Mouse (Mus musculus): ENCODE measurements at regions not wholly inside any gene's neighbourhood (a gene's known extent, or its start where the extent isn't known, plus 50 kb on each side); places are given as distances from the start of the nearest gene placed in this dataset.
A peak's percentile ranks its signal among the peaks of the same experiment; 100 is the strongest.

DNA sequence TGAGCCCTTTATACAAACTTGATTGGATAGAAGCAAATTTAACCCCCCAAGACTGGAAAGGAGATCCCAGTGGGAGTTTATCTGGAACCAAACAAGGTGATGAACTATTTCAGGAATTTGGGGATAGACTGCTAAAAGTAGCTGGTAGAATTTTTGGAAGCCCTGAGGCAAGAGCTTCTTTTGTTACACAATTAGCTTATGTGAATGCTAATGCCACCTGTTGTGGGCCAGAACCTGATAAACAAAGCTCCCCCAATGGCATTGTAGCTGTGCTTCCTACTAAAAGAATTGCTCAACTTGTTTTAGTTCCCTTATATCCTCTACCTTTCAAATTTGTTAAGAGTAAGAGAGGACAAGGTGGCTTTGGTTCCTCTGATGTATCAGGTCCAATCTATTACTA is 406.2 kb upstream of the Gm28363 start:
- TF ChIP-seq ZNF384 (IDR thresholded peaks at IDR 0.05; ENCODE audit: low read depth, low read length) (no peak), ZC3H11A (IDR thresholded peaks at IDR 0.05; ENCODE audit: borderline replicate concordance, low read depth, low read length) (no peak), CHD2 (IDR thresholded peaks at IDR 0.05; ENCODE audit: low read depth, low read length) (peak; percentile 44; the same call in 1 of the 2 replicates)

Measured in ES-E14 (cell line).